Mouse (Mus musculus) kidney, adult 18-20 months (tissue): Measurements from ENCODE around the gene Slc45a1.

ENCODE experiments used
- DNase-seq: peaks from one replicate; pipeline ENCODE4 v3.0.0; 2021

Slc45a1 gene

DNA sequence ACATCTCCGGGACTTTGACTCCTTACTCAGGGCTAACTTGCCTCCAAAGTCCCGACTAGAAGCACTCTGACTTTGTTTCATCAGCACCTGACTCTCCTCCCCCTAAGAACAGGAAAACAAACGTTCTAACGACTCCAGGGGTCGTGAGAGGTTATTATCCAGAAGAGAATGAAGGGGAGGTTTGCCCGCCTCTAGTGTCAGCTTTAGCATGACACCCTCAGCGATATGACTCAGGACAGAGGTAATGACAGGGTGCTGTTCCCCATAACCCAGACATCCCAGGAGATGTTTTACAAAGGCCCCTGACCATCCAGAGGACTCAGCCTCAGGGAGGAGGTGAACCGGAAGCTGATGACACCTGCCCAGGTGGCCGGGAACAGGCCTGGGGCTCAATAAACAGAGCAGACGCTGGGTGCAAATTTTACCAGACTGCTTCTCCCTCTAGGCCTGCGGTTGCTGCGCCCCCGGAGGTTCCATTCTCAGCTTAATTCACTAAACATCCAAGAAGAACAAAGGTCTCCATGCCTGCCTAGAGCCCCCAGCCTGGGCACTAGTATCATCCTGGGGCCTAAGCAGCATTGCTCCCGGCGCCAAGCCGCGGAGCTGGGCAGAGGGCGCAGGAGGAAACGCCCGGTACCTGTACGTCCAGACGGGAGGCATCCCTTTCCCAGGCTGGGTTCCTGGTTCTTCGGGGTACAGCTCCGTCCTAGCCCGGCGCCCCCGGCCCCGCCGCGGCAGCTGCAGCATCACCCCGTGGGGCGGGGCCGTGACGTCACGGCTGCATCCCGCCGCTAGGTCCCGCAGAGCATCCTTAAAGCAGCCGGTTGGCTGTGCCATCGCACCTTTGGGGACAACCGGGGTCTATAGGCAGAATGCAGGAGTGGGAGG is at the start of gene Slc45a1:
Gene Slc45a1, minus strand, starts transcription at position 785 of the 888 bp plus-strand sequence.
- DNase-seq = no peak

GRCm38 (mm10) chr4:150700849-150701248 is 48.9 kb upstream of the Slc45a1 start:
- DNase-seq = no peak

- DNase-seq = no peak
These were observed 42.6 kb upstream of the Slc45a1 start for GRCm38 (mm10) chr4:150694434-150695108.

DNA sequence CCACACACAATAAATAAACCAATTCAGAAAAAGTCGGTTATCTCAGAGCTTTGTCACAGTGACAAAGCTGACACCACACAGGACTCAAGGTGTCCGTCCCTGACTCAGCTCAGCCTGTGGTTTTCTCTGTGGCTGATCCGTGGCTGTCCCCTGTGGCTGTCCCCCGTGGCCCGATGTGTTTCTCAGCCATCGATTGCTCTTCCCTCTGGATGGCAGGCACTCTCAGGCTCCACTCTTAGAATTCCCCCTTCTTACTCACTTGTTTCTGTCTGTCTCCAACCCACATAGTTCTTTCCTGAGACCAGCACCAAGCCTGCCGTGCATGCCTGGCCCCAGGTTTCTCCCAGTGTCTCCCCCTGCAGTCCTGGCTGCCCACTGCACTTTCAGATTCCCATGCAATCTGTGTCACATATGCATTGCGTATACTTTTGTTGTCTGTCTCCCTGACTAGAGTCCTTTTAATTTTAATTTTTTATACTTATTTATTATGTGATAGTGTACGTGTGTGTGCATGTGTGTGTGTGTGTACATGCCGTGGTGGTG is 41.0 kb upstream of the Slc45a1 start:
- DNase-seq = no peak

GRCm38 (mm10) chr4:150690759-150691158 is 38.8 kb upstream of the Slc45a1 start:
- peak; percentile 35 for DNase-seq

DNA sequence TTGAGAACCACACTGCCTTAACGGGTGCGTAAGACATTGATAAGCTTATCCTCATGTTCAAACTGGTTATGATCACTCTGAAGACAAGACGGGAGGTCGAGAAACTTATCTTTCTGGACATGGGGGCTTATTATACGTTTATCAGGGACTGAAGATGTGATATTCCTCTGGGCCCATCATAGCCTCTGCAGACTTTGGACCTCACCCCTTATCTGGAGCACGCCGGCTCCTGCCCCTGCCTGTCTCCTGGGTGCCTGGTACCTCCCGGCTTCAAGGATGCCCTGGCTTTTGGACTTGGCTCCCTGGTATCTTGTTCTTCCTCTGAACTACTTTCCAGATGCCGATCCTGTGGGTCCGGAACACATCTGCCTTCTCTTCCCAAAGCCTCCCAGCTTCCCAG is 37.6 kb upstream of the Slc45a1 start:
- no peak for DNase-seq

GRCm38 (mm10) chr4:150687126-150687753 is 35.3 kb upstream of the Slc45a1 start:
- DNase-seq = peak; percentile 54

DNA sequence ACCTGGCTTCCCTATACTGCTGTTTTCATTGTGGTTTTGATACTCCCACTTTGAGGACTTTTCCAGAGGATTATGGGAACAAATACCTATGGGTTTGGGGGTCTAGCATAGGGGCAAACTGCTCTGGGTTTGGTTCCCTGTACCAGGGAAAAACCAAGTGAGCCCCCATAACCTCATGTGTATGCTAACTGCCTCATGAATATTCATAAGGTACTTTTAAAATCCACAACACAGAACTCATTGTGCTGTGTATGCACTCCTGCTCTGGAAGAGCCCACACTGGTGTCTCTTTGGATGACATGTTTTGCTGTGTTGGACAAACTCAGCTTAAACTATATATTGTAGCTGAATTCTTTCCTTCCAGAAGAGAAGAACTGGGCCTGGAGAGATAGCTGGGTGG is 34.6 kb upstream of the Slc45a1 start:
- no peak for DNase-seq

DNA sequence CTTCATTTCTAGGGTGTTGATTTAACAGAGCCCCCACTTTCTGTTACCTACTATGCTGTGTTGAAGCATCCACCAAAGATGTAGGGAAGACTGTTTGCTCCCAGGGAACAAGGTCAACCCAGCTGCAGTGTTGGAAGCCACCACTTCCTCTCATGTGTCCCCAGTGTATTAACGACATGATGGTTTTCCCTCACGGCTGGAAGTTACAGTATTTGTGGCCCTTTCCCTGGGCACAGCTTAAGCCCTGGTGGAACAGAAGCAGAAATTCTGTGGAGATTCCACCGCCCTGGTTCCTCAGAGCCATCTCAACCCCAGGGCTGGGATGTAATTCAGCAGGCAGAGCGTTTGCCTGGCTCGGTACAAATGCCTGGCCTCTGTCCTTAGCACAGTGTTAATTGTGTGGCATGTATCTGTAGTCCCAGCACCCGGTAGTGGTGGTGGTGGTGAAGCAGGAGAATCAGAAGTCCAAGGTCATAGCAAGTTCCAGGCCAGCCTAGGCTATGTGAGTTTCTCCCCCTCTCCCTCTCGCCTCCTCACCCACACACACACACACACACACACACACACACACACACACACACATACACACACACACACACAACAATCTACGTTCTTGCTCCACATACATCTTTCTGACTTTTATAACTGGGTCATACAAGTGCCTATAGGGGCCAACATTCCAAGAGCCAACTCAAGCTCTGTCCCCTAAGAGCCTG is 34.0 kb upstream of the Slc45a1 start:
- DNase-seq = no peak

- peak; percentile 74 for DNase-seq
These were observed 33.2 kb upstream of the Slc45a1 start for GRCm38 (mm10) chr4:150685043-150685777.

GRCm38 (mm10) chr4:150680373-150680772 is 28.4 kb upstream of the Slc45a1 start:
- DNase-seq = no peak

DNA sequence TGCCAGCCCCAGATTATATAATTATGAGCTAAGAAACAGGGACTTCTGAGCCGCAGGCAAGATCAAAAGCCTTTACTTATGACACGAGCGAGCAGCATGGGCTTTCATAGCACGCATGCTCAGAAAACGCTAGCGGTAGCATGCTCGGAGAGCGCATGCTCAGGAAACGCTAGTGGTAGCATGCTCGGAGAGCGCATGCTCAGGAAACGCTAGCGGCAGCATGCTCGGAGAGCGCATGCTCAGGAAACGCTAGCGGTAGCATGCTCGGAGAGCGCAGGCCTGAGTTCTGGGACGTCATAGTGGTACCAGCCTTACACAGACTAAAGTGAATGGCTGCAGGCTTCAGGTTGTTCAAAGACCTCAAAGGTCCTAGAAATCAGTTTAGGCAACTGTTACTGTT is 26.8 kb upstream of the Slc45a1 start:
- DNase-seq = no peak

DNA sequence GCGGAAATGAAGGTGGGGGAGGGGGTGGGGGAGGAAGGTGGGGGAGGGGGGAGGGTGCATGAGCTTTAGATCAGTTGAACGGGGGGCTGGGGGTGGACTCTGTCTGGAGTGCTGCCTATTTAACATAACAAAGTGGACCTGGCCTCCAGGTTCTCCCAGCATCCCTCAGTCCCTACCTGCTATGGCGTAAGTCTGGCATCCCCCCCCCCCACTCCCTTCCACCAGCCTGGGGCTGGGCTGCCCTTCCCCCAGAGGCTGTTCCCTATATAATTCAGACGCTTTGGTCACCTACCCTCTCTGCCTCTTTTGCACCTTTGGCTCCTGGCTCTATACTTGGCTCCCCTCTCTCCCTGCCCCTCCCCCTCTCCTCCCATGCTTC is 25.9 kb upstream of the Slc45a1 start:
- DNase-seq = no peak

GRCm38 (mm10) chr4:150677126-150677845 is 25.3 kb upstream of the Slc45a1 start:
- DNase-seq = no peak

DNA sequence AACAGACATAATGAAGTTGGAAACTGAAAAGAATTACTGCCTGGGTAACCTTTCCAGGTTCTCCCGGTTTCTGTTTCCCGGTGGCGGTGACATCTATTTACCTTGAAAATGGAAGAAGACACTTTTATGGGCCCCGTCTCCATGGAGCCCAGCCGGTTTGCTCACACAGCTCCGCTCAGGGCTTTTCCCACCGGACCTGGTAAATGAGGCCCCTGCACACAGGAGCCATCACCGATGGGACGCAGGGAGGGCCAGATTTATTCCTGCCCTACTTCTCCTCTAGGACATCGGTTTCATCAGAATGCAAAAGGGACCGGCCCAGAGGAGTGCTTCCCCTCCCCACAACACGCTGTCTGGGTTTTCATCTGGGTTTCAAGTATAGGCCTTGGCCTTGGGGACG is 24.1 kb upstream of the Slc45a1 start:
- DNase-seq = no peak

DNA sequence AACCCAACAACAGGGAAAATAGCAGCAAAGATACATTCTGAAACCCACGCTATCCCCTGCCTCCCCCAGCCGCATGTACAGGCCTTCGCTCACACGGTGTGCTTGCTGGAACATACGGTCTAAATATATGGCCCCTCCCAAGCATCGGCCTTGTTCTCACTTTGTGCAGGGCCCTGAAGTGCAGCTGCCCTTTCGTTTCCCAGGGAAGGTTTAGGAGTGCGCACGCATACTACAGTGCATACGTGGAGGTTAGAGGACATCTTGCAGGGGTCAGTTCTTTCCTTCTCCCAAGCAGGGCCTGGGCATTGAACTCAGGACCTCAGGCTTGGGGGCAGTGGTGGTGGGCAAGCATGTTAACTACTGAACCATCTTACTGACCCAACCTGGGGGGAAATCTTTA is 23.3 kb upstream of the Slc45a1 start:
- no peak for DNase-seq

- DNase-seq = no peak
These were observed 13.8 kb upstream of the Slc45a1 start for GRCm38 (mm10) chr4:150665806-150666205.

GRCm38 (mm10) chr4:150664726-150665125 is 12.8 kb upstream of the Slc45a1 start:
- DNase-seq = no peak

DNA sequence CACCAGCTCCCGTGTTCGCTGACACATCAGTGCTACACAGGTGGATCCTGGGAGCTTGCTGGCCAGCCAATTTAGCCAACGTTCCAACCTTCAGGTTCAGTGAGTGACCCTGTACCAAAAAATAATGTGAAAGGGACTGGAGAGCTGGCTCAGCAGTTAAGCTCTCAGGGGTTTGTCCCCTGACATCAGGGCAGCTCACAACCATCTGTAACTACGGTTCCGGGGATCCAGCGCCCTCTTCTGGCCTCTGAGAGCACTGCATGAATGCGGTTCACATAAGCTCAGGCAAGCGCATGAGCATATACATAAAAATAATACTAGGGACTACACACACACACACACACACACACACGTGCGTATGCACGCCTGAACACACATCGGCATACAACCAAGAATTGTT is 11.2 kb upstream of the Slc45a1 start:
- no peak for DNase-seq

- DNase-seq = no peak
These were observed 9.9 kb upstream of the Slc45a1 start for GRCm38 (mm10) chr4:150661886-150662285.

- peak; percentile 42 for DNase-seq
These were observed 8.1 kb upstream of the Slc45a1 start for GRCm38 (mm10) chr4:150659926-150660610.
